13 mouse cellular contexts compared by ENCODE assay signal in genomic region chr19:16314295-16314821, GRCm38 (mm10).
DNase-seq lines count a peak whose midpoint lies in the region; ATAC-seq and TF ChIP-seq lines count a peak whose summit lies in the region.
"Had no signal": no experiment of that assay in that cellular context is flagged by ENCODE, and none has a peak within 500 bp of the region (broad histone marks: within the 10 kb centered on the region; RNA-seq: fewer than 3 reads in every experiment).

No protein-coding gene starts in this region.

- no peak overlapping the region for H3K4me2 ChIP-seq in hindbrain, embryonic 14.5 days (replicated peaks)
- H3K4me2 ChIP-seq in forebrain, postnatal 0 days (ENCODE audit: low read depth), result no peak overlapping the region
- H3K4me2 ChIP-seq: limb, embryonic 12.5 days; stomach, embryonic 15.5 days had no signal

- no peak for ATAC-seq in hindbrain, embryonic 14.5 days (ENCODE audit: low FRiP score)
- ATAC-seq in forebrain, postnatal 0 days, result no peak
- ATAC-seq: CD4-positive, CD25-positive, alpha-beta regulatory T cell, adult 4 months had no signal

- 16% methylated on average over 4 of the region's 4 CpGs for WGBS in hindbrain, embryonic 14.5 days
- WGBS in hindbrain, embryonic 10.5 days, result 58% methylated on average over 4 of the region's 4 CpGs
- WGBS in lung, adult 2 months, result 17% methylated on average over 4 of the region's 4 CpGs
- WGBS in forebrain, postnatal 0 days, result 12% methylated on average over 4 of the region's 4 CpGs

- H3K4me3 ChIP-seq in hindbrain, embryonic 14.5 days (replicated peaks; ENCODE audit: low read length), result no peak overlapping the region
- H3K4me3 ChIP-seq in hindbrain, embryonic 10.5 days, result no peak overlapping the region
- H3K4me3 ChIP-seq in lung, adult 2 months (replicated peaks; ENCODE audit: extremely low read depth, low read depth, low read length), result no peak overlapping the region
- H3K4me3 ChIP-seq in forebrain, postnatal 0 days (ENCODE audit: low read depth, low read length), result no peak overlapping the region
- H3K4me3 ChIP-seq: limb, embryonic 12.5 days; myocyte; stomach, embryonic 15.5 days had no signal

- H3K4me1 ChIP-seq in hindbrain, embryonic 14.5 days (replicated peaks; ENCODE audit: control insufficient read depth, insufficient read depth, low read length), result peaks cover 11% of the 10 kb centered on the region; the same call in 1 of the 2 replicates
- H3K4me1 ChIP-seq in hindbrain, embryonic 10.5 days (replicated peaks), result peaks cover 12% of the 10 kb centered on the region
- H3K4me1 ChIP-seq in lung, adult 2 months (ENCODE audit: control insufficient read depth, insufficient read depth, low read length), result peaks cover 8% of the 10 kb centered on the region
- H3K4me1 ChIP-seq in forebrain, postnatal 0 days (ENCODE audit: insufficient read depth), result no peaks in the 10 kb centered on the region
- H3K4me1 ChIP-seq: stomach, embryonic 15.5 days had no signal

- H3K27me3 ChIP-seq in hindbrain, embryonic 14.5 days (ENCODE audit: control insufficient read depth, insufficient read depth, low read length), result no peaks in the 10 kb centered on the region
- no peaks in the 10 kb centered on the region for H3K27me3 ChIP-seq in hindbrain, embryonic 10.5 days (ENCODE audit: insufficient read depth, poor library complexity, severe bottlenecking)
- no peaks in the 10 kb centered on the region for H3K27me3 ChIP-seq in forebrain, postnatal 0 days (ENCODE audit: insufficient read depth, low read length)
- H3K27me3 ChIP-seq: limb, embryonic 12.5 days; stomach, embryonic 15.5 days had no signal

- no peak overlapping the region for H3K27ac ChIP-seq in hindbrain, embryonic 14.5 days
- H3K27ac ChIP-seq in hindbrain, embryonic 10.5 days, result no peak overlapping the region
- no peak overlapping the region for H3K27ac ChIP-seq in forebrain, postnatal 0 days (ENCODE audit: low read depth, low read length)
- H3K27ac ChIP-seq: limb, embryonic 12.5 days; stomach, embryonic 15.5 days had no signal

- peaks cover 7% of the 10 kb centered on the region; the same call in 1 of the 2 replicates for H3K36me3 ChIP-seq in hindbrain, embryonic 14.5 days (replicated peaks; ENCODE audit: control insufficient read depth, insufficient read depth)
- peaks cover 8% of the 10 kb centered on the region for H3K36me3 ChIP-seq in hindbrain, embryonic 10.5 days
- H3K36me3 ChIP-seq in forebrain, postnatal 0 days (ENCODE audit: insufficient read depth), result no peaks in the 10 kb centered on the region; the same call in 1 of the 2 replicates
- H3K36me3 ChIP-seq: stomach, embryonic 15.5 days had no signal

- no peaks in the 10 kb centered on the region for H3K9me3 ChIP-seq in hindbrain, embryonic 14.5 days (ENCODE audit: control insufficient read depth, low read length)
- H3K9me3 ChIP-seq in hindbrain, embryonic 10.5 days, result no peaks in the 10 kb centered on the region
- no peaks in the 10 kb centered on the region for H3K9me3 ChIP-seq in forebrain, postnatal 0 days (ENCODE audit: low read length)
- H3K9me3 ChIP-seq: limb, embryonic 12.5 days; stomach, embryonic 15.5 days had no signal

- TF ChIP-seq CTCF in lung, adult 2 months (IDR thresholded peaks at IDR 0.05; ENCODE audit: insufficient read depth, low read length), result no peak
- TF ChIP-seq CTCF in forebrain, postnatal 0 days (IDR thresholded peaks at IDR 0.05; ENCODE audit: low read depth), result no peak

- no peak for TF ChIP-seq POLR2A in lung, adult 2 months (IDR thresholded peaks at IDR 0.05; ENCODE audit: borderline replicate concordance, extremely low read depth, low read depth, low read length)

- no peak overlapping the region for H3K9ac ChIP-seq in hindbrain, embryonic 14.5 days
- H3K9ac ChIP-seq in forebrain, postnatal 0 days, result no peak overlapping the region
- H3K9ac ChIP-seq: limb, embryonic 12.5 days; stomach, embryonic 15.5 days had no signal

- DNase-seq in hindbrain, embryonic 14.5 days (ENCODE audit: low spot score), result peak; percentile 64
- no peak for DNase-seq in hindbrain, embryonic 10.5 days (ENCODE audit: low spot score)
- DNase-seq in lung, postnatal 14 days, result peak; percentile 46
- DNase-seq in lung, adult 2 months, result no peak
- peak; percentile 56 to 58 for DNase-seq in cerebellum, adult 18-20 months
- DNase-seq in forebrain, postnatal 0 days, result peak; percentile 18
- DNase-seq in right cerebral cortex, postnatal 14 days, result no peak
- DNase-seq in gastrocnemius, adult 18-20 months (ENCODE audit: low spot score), result no peak
- DNase-seq: thymus, postnatal 4 days had no signal

Comparison
In these comparisons a context has a peak if more than half of its experiments do, and no peak if none do; other contexts are left out.
1. DNase-seq: peak in hindbrain, embryonic 14.5 days (single experiment), lung, postnatal 14 days (single experiment), cerebellum, adult 18-20 months (2 of 2) and forebrain, postnatal 0 days (single experiment); none in hindbrain, embryonic 10.5 days (single experiment), lung, adult 2 months (single experiment), right cerebral cortex, postnatal 14 days (single experiment) and gastrocnemius, adult 18-20 months (single experiment).